Mouse (Mus musculus) limb, embryonic 15.5 days (tissue): ENCODE measurements around the gene Mettl24. TPM values are rescaled to one million over a fixed set of nuclear protein-coding genes. Genes with fewer than 3 reads are reported as not detected.

Experiments
- ATAC-seq: fragments of 200-750 bp; cut with Nextera tagmentation; 2 replicates; pipeline ENCODE4 v1.8.0; 2017; ENCODE audit warnings: low read depth, moderate TSS enrichment; ENCODE audit not compliant: insufficient number of reproducible peaks, low FRiP score, low TSS enrichment
- H3K27ac ChIP-seq: fragments of 300-500 bp; sonication (generic); 2 replicates; pipeline ENCODE4 v1.5.1; 2015; ENCODE audit warnings: moderate library complexity, mild to moderate bottlenecking, inconsistent platforms
- H3K27me3 ChIP-seq: fragments of 300-500 bp; sonication (generic); 2 replicates; pipeline ENCODE4 v1.6.1; 2015; ENCODE audit warnings: inconsistent platforms
- H3K36me3 ChIP-seq: fragments of 300-500 bp; sonication (generic); 2 replicates; pipeline ENCODE4 v1.6.1; 2015; ENCODE audit warnings: inconsistent platforms
- H3K4me1 ChIP-seq: fragments of 300-500 bp; sonication (generic); 2 replicates; pipeline ENCODE4 v1.6.1; 2015; ENCODE audit warnings: inconsistent platforms
- H3K4me2 ChIP-seq: fragments of 300-500 bp; sonication (generic); 2 replicates; pipeline ENCODE4 v1.6.1; 2015; ENCODE audit warnings: mild to moderate bottlenecking, inconsistent platforms
- H3K4me3 ChIP-seq: fragments of 300-500 bp; sonication (generic); 2 replicates; pipeline ENCODE4 v1.5.1; 2015; ENCODE audit warnings: mild to moderate bottlenecking, inconsistent platforms
- H3K9ac ChIP-seq: fragments of 300-500 bp; sonication (generic); 2 replicates; pipeline ENCODE4 v1.6.1; 2015; ENCODE audit warnings: inconsistent platforms
- H3K9me3 ChIP-seq: fragments of 300-500 bp; sonication (generic); 2 replicates; pipeline ENCODE4 v1.6.1; 2016; ENCODE audit warnings: inconsistent platforms
- WGBS: fragments of 180-500 bp; shearing (Covaris S2); methylation state at CpG from one replicate; pipeline ENCODE4 v1.1.7; 2015; 5-methylcytosine and 5-hydroxymethylcytosine counted together
- polyA plus RNA-seq: library from polyadenylated mRNA; unstranded; fragments of >200 nt; fragmentation: Nextera tagmentation; extraction: Ambion mirVana; gene quantifications from 2 replicates; pipeline ENCODE4 v1.2.1, GENCODE M21; 2015

Mettl24 gene
- polyA plus RNA-seq, 1 experiment from 2014 or later: 2.2 TPM

DNA sequence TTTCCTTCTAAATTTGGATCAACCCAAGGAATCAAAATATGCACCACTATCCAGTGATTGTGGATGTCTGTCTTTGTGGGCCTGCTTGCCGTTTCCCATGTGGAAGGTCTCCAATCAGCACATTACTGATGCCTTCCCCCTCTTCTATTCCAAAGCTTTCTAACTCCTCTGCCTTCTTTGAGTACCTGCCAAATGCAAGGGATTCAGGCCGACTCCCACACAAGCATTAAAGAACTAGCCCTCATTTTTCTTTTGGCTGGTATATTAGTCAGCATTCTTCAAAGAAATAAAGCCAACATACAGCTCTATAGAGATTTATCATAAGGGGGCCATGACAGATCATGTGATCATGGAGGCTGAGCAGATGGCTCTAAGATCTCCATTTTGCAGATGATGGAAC lies 31.4 kb upstream of the Mettl24 start:
- Histone ChIP-seq H3K4me2 (no peak overlapping the region), H3K4me3 (no peak overlapping the region), H3K27me3 (no peaks in the 10 kb centered on the region), H3K27ac (no peak overlapping the region), H3K4me1 (no peaks in the 10 kb centered on the region), H3K9me3 (no peaks in the 10 kb centered on the region), H3K36me3 (no peaks in the 10 kb centered on the region), H3K9ac (no peak overlapping the region)
- no peak for ATAC-seq
- 71% methylated on average over 2 of the region's 2 CpGs for WGBS

DNA sequence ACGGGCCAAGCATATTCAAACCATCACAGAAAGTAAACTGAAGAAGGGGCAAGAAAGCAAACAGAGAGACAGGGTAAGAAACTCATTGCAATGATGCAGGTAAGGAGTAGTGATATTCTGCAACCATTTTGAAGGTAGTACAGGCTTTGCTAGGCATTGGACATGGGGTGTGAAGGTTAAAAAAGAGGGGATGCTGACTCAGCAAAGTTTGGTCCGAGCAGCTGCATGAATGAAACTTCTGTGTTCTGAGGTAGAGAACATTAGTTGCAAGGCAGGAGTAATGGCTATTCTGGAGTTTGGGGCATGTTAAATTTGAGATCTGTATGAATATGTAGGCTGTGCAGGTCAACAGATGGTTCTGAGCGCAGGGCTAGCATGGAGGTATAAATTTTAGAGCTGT lies 17.8 kb upstream of the Mettl24 start:
- no peak overlapping the region for H3K9ac ChIP-seq
- H3K4me2 ChIP-seq: no peak overlapping the region
- no peaks in the 10 kb centered on the region for H3K36me3 ChIP-seq
- H3K9me3 ChIP-seq: no peaks in the 10 kb centered on the region
- WGBS: 68% methylated on average over 3 of the region's 3 CpGs
- H3K27ac ChIP-seq: no peak overlapping the region
- H3K4me3 ChIP-seq: no peak overlapping the region
- no peaks in the 10 kb centered on the region for H3K27me3 ChIP-seq
- ATAC-seq: no peak
- no peaks in the 10 kb centered on the region for H3K4me1 ChIP-seq

DNA sequence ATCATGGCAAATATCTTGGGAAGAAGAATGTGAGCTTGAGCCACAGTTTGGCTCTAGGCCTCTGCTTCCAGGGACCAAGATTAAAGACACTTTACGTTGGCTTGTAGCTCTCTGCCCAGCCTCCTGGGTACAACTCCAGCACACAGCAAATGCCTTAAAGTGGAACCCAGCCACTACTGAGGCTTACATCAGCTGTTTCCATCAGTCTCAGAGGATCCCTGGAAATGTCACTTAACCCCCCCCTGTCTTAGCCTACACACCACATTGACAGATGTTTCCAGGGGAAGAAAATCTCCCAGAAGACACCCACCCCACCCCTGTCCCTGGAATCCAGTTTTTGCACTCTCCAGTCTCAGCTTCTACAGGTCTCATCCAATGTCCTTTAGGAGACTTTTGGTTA lies 16.1 kb upstream of the Mettl24 start:
- Histone ChIP-seq H3K4me2 (no peak overlapping the region), H3K27me3 (no peaks in the 10 kb centered on the region), H3K4me3 (no peak overlapping the region), H3K27ac (no peak overlapping the region), H3K4me1 (no peaks in the 10 kb centered on the region), H3K36me3 (no peaks in the 10 kb centered on the region), H3K9ac (no peak overlapping the region), H3K9me3 (no peaks in the 10 kb centered on the region)
- ATAC-seq: no peak
- 71% methylated on average over 1 of the region's 1 CpGs for WGBS

DNA sequence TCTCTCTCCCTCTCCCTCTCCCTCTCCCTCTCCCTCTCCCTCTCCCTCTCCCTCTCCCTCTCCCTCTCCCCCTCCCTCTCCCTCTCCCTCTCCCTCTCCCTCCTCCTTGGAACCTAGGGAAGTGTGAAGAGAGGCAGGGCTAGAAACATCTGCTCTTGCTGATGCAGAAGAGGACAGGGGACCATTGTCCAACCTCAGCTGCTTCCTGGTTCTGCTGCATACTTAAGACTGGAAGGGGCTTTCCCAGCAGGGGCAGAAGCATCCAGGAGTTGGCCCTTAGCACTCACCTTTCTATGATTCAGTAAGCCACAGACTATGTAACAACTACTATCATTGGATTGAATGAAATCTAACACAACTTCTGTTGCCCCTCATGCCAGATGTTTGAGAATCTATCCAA lies 14.4 kb upstream of the Mettl24 start:
- Histone ChIP-seq H3K36me3 (no peaks in the 10 kb centered on the region), H3K9ac (no peak overlapping the region), H3K27ac (no peak overlapping the region), H3K4me1 (no peaks in the 10 kb centered on the region), H3K9me3 (no peaks in the 10 kb centered on the region), H3K27me3 (no peaks in the 10 kb centered on the region), H3K4me2 (no peak overlapping the region), H3K4me3 (no peak overlapping the region)
- no peak for ATAC-seq

DNA sequence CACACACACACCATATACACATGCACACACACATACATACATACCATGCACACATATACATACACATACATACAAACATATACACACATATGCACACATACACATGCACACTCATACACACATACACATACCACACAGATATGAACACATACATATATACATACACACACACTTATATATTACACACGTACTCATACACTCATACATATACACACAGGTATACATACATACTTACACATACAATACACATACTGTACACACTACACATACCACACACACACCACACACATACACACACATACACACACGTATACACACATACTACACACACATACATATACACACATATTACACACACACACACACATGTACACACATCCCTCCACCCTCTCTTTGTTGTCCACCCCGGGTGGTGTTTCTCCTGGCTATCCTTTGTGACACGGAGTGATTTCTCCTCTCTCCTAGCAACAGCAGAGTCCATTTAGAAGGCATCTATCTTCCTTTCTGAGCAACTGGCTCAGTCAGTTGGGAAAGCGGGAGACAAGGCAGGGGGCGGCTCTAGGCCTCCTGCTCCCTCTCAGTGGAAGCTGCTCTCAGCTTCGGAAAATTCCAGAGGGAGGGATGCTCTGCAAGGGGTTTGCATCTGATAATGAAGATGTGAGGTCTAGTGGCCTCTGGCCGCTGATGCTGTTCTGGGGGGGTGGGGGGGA lies 10.3 kb upstream of the Mettl24 start:
- 66% methylated on average over 8 of the region's 8 CpGs for WGBS
- Histone ChIP-seq H3K9ac (no peak overlapping the region), H3K27ac (no peak overlapping the region), H3K9me3 (no peaks in the 10 kb centered on the region), H3K4me2 (no peak overlapping the region), H3K36me3 (no peaks in the 10 kb centered on the region), H3K4me1 (peaks cover 7% of the 10 kb centered on the region; the same call in 1 of the 2 replicates), H3K4me3 (no peak overlapping the region), H3K27me3 (no peaks in the 10 kb centered on the region)
- no peak for ATAC-seq

DNA sequence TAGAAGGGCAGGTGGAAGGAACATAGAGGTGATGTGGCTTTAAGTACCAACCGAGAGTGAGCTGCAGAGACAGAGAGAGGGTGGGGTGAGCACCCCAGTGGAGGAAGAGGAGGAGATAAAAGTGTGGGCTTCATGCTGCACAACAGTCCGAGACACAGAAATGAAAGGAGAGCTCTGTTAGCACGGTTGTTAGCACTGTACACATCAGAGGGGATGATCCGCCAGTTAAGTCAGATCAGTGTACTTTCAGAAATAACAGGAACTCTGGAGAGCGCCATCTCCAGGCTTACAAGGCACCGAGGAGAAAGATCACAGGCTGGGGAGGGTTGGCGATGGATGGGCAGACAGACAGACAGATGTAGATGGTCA lies 9.8 kb upstream of the Mettl24 start:
- Histone ChIP-seq H3K4me2 (no peak overlapping the region), H3K4me3 (no peak overlapping the region), H3K9me3 (no peaks in the 10 kb centered on the region), H3K27me3 (no peaks in the 10 kb centered on the region), H3K4me1 (peaks cover 7% of the 10 kb centered on the region; the same call in 1 of the 2 replicates), H3K27ac (no peak overlapping the region), H3K9ac (no peak overlapping the region), H3K36me3 (no peaks in the 10 kb centered on the region)
- WGBS: 70% methylated on average over 7 of the region's 7 CpGs
- no peak for ATAC-seq

DNA sequence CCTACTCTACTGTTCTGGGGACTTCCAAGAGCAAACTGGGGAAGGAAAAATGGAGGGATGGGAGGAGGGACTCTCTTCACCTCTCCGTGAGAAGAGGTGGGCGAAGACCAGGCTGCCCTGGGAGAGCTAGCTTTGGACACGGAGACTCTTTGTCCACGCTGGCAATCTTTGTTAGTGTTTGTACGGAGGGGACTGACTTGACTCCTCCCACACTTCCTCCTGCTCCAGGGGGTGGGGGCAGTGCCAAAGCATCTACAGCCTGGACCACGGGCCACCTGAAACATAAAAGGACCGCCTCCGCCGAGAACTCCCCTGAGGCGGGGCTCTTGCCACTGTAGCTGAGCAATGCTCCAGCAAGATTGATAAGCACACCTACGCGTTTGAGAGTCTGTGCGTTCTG lies 8.9 kb upstream of the Mettl24 start:
- H3K27ac ChIP-seq: no peak overlapping the region
- no peak overlapping the region for H3K9ac ChIP-seq
- no peaks in the 10 kb centered on the region for H3K9me3 ChIP-seq
- no peak for ATAC-seq
- H3K4me2 ChIP-seq: peak overlapping the region; percentile 42
- H3K27me3 ChIP-seq: no peaks in the 10 kb centered on the region
- no peaks in the 10 kb centered on the region for H3K36me3 ChIP-seq
- WGBS: 5% methylated on average over 13 of the region's 13 CpGs
- peak overlapping the region; percentile 19 for H3K4me3 ChIP-seq
- H3K4me1 ChIP-seq: peaks cover 7% of the 10 kb centered on the region; the same call in 1 of the 2 replicates

DNA sequence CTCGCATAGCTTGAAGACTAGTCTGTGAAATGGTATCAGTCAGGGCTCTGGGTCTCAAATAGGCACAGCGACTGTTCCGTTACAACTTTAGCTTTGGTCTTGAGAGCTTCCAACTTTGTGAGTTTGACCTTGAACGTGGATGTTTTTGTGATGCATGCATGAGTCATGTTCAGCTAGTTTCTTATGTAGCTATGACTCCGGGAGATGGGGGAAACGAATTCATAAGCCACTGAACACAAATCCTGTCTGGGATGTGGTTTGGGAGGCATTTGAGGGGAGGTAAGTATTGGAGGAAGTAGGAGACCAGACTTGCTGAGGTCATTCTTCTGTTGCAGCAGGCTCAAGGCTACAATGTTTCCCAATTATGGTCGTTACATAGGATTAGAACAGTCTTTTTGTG lies 7.2 kb upstream of the Mettl24 start:
- H3K9ac ChIP-seq: no peak overlapping the region
- ATAC-seq: no peak
- no peaks in the 10 kb centered on the region for H3K9me3 ChIP-seq
- WGBS: 81% methylated on average over 7 of the region's 7 CpGs
- H3K27me3 ChIP-seq: peaks cover 4% of the 10 kb centered on the region; the same call in 1 of the 2 replicates
- peaks cover 7% of the 10 kb centered on the region; the same call in 1 of the 2 replicates for H3K4me1 ChIP-seq
- H3K27ac ChIP-seq: no peak overlapping the region
- H3K4me2 ChIP-seq: no peak overlapping the region
- H3K36me3 ChIP-seq: no peaks in the 10 kb centered on the region
- no peak overlapping the region for H3K4me3 ChIP-seq

DNA sequence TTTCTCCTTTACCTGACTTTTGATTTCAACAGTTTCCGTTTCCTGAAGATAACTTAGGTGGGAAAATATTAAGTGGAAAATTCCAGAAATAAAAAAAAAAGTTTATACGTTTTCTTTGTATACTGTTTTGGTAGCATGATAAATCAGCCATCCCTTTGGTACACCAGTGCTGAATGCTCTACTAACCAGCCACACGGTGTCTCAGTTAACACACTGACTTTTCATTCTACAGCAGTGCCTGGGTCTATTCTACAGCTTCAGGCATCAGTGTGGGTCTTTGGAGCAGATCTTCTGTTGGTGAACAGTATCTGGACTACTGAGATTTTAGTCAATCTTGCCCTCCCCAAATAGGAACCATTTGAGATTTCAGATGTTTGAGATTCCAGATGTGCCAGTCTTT lies 4.6 kb upstream of the Mettl24 start:
- 79% methylated on average over 3 of the region's 3 CpGs for WGBS
- peaks cover 5% of the 10 kb centered on the region; the same call in 1 of the 2 replicates for H3K27me3 ChIP-seq
- H3K36me3 ChIP-seq: no peaks in the 10 kb centered on the region
- ATAC-seq: no peak
- H3K9ac ChIP-seq: no peak overlapping the region
- no peak overlapping the region for H3K4me3 ChIP-seq
- no peaks in the 10 kb centered on the region for H3K9me3 ChIP-seq
- no peak overlapping the region for H3K27ac ChIP-seq
- no peak overlapping the region for H3K4me2 ChIP-seq
- peaks cover 12% of the 10 kb centered on the region for H3K4me1 ChIP-seq

DNA sequence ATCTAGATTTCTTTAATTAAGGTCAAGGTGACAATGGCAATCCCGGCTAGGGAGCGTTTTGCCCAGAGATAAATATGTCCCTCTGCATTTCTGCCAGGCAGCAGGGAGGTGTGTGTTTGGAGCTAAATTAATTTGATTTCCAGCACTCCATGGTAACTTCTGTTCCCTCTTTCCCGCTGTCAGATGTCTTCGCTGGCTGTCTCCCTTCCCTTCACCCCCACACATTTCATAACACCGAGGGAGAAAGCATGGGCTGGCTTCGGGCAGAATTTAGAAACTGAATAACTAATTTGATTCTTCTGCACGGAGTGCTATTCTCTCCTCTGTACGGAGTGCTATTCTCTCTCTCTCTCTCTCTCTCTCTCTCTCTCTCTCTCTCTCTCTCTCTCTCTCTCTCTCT lies 612 bp upstream of the Mettl24 start:
- no peak overlapping the region for H3K9ac ChIP-seq
- H3K4me1 ChIP-seq: peaks cover 5% of the 10 kb centered on the region
- H3K27ac ChIP-seq: no peak overlapping the region
- H3K27me3 ChIP-seq: peaks cover 5% of the 10 kb centered on the region; the same call in 1 of the 2 replicates
- 34% methylated on average over 8 of the region's 8 CpGs for WGBS
- peak overlapping the region; percentile 59 for H3K4me3 ChIP-seq
- H3K4me2 ChIP-seq: peak overlapping the region; percentile 97; the same call in 1 of the 2 replicates
- no peaks in the 10 kb centered on the region for H3K36me3 ChIP-seq
- no peaks in the 10 kb centered on the region for H3K9me3 ChIP-seq
- ATAC-seq: no peak

DNA sequence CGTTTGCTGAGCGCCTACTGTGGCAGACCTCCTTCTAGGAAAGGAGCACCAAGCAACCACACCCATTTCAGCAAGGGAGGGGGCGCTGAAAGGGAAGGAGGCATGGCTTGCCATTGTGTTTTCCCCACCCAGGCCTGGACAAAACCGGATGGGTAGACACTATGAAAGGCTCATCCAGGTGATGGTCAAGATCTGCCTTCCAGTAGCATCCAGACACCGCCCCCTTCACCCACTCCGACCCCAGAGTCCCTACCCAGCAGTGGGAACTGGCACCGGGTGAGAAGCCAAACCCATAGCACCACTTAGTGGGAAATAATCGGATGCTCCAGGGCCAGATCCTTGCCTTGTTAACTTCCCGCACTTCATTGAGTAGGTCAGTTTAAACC lies 779 bp downstream of the Mettl24 start:
- Histone ChIP-seq H3K4me1 (peaks cover 5% of the 10 kb centered on the region), H3K27me3 (peaks cover 5% of the 10 kb centered on the region; the same call in 1 of the 2 replicates), H3K9ac (peak overlapping the region; percentile 56; the same call in 1 of the 2 replicates), H3K4me3 (peak overlapping the region; percentile 59), H3K4me2 (peak overlapping the region; percentile 97), H3K27ac (no peak overlapping the region), H3K9me3 (no peaks in the 10 kb centered on the region), H3K36me3 (no peaks in the 10 kb centered on the region)
- no peak for ATAC-seq
- 59% methylated on average over 9 of the region's 9 CpGs for WGBS

DNA sequence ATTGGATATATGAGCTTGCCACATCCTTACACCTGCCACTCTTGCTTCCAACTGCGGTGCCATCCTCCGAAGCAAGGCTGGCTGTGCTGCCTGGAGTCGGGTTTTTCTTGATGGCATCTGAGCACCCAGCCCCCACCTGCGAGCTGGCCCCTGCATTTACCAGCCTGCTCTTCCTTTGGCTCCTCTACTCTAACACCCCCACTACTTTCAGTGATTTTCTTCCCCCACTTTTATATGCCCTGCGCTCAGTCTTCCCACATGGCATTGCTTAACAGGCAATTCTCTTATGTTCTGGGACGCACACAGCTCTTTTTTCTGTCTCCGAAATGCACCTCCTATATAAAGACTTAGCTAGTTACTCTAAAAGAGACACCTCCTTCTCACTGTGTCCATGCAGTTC lies 1.2 kb downstream of the Mettl24 start:
- 84% methylated on average over 7 of the region's 7 CpGs for WGBS
- Histone ChIP-seq H3K27me3 (peaks cover 5% of the 10 kb centered on the region; the same call in 1 of the 2 replicates), H3K27ac (no peak overlapping the region), H3K4me2 (no peak overlapping the region), H3K36me3 (no peaks in the 10 kb centered on the region), H3K4me1 (peaks cover 5% of the 10 kb centered on the region), H3K4me3 (no peak overlapping the region), H3K9ac (no peak overlapping the region), H3K9me3 (no peaks in the 10 kb centered on the region)
- no peak for ATAC-seq

DNA sequence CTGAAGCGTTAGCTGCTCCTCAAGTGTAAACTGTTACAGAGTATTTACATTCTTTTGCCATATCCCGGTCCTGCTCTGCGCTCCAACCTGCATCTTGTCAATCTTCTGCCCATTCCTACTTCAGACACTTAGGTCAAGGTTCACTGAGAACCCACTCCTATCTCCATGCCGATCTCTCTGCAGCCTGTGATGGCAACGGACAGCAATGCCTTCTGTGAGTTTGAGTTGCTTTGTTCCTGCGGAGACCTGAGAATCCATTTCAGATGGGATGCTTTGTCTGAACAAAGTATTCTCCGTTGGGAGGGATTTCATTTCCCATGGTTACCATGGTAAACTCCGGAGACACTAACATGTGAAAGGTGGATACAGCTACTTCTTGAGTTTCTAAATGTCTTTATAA lies 2.6 kb downstream of the Mettl24 start:
- no peak overlapping the region for H3K27ac ChIP-seq
- no peak for ATAC-seq
- peaks cover 4% of the 10 kb centered on the region; the same call in 1 of the 2 replicates for H3K27me3 ChIP-seq

More for the DNA sequence above, 2.6 kb downstream of the Mettl24 start:
- no peaks in the 10 kb centered on the region for H3K9me3 ChIP-seq
- no peak overlapping the region for H3K9ac ChIP-seq
- H3K36me3 ChIP-seq: no peaks in the 10 kb centered on the region
- no peak overlapping the region for H3K4me2 ChIP-seq
- H3K4me3 ChIP-seq: no peak overlapping the region
- 64% methylated on average over 8 of the region's 8 CpGs for WGBS
- peaks cover 5% of the 10 kb centered on the region for H3K4me1 ChIP-seq
